Mouse (Mus musculus): Measurements from ENCODE around the gene Gatb. TPM values are rescaled to one million over a fixed set of nuclear protein-coding genes. Genes with fewer than 3 reads are reported as not detected.

Gatb gene
- polyA plus RNA-seq, 1 experiment from 2014 or later: 23.2 TPM

DNA sequence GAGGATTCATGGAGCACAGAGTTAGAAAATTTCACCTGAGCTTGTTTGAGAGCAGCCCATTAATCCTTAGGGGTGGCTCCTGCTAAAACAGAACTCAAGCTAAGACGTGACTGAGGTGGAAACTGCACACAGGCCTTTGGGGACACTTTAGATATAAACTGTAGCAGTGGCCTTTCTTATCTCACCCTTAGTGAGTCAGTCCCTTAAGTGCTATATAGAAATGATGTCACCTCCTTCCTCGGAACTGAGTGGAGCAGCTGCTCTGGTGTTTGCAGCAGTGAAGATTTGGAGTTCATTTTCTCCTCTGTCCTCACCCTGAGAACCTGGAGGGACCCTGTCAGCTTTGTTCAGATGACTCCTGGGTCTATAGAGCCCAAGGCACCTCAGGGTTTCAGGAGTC, 14.8 kb downstream of the Gatb start:
- 85% methylated on average over 2 of the region's 2 CpGs for WGBS
- H3K9me3 ChIP-seq (ENCODE audit: control insufficient read depth, low read length): no peaks in the 10 kb centered on the region
- no peaks in the 10 kb centered on the region for H3K27me3 ChIP-seq (ENCODE audit: control insufficient read depth, insufficient read depth, low read length)
- H3K4me1 ChIP-seq (ENCODE audit: control insufficient read depth, insufficient read depth, low read length): no peaks in the 10 kb centered on the region
- H3K4me3 ChIP-seq (ENCODE audit: low read depth, low read length): no peak overlapping the region
- DNase-seq (ENCODE audit: low spot score, missing footprints): no peak
- H3K27ac ChIP-seq (ENCODE audit: low read depth, low read length): no peak overlapping the region
- H3K36me3 ChIP-seq (ENCODE audit: control insufficient read depth, insufficient read depth, low read length): no peaks in the 10 kb centered on the region; the same call in 1 of the 2 replicates
- no peak overlapping the region for H3K4me2 ChIP-seq
- no peak for ATAC-seq (ENCODE audit: low FRiP score)
- no peak overlapping the region for H3K9ac ChIP-seq (ENCODE audit: low read length)

DNA sequence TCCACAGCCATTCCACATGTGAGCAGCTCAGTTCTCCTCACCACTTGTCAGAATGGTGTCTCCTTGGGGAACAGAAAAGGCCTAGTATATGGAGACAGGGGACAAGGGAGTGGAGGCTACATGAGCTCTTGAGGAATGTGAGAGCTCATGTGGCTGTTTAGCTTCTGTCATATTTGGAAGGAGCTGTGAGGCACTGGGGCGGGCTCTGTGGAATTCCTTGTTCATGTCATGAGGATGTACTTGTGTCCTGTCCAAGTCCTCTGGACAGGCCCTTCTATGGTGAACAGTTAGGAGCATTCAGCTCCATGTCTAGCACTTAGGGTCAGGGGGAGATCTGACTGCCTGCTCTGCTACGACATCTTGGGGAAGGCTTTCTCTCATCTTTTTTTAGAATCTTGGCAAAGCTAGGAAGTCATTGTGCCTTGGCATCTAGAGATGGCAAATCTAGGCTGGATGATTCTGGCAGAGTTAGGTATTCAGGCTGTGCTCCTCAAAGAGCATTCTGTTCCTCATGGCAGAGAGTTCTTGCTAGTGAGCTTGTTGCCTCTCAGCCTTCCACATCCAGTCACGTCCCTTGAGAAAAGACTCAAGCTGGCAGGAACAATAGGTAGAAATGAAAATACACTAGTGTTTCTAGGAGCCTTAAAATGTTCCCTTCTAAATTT, 16.3 kb downstream of the Gatb start:
- H3K4me3 ChIP-seq (ENCODE audit: low read depth, low read length): no peak overlapping the region
- H3K9ac ChIP-seq (ENCODE audit: low read length): no peak overlapping the region
- no peak overlapping the region for H3K4me2 ChIP-seq
- no peak for ATAC-seq (ENCODE audit: low FRiP score)
- H3K27me3 ChIP-seq (ENCODE audit: control insufficient read depth, insufficient read depth, low read length): no peaks in the 10 kb centered on the region
- no peaks in the 10 kb centered on the region for H3K9me3 ChIP-seq (ENCODE audit: control insufficient read depth, low read length)
- no peaks in the 10 kb centered on the region for H3K4me1 ChIP-seq (ENCODE audit: control insufficient read depth, insufficient read depth, low read length)
- H3K36me3 ChIP-seq (ENCODE audit: control insufficient read depth, insufficient read depth, low read length): no peaks in the 10 kb centered on the region; the same call in 1 of the 2 replicates
- 88% methylated on average over 3 of the region's 3 CpGs for WGBS
- no peak for DNase-seq (ENCODE audit: low spot score, missing footprints)
- H3K27ac ChIP-seq (ENCODE audit: low read depth, low read length): no peak overlapping the region

DNA sequence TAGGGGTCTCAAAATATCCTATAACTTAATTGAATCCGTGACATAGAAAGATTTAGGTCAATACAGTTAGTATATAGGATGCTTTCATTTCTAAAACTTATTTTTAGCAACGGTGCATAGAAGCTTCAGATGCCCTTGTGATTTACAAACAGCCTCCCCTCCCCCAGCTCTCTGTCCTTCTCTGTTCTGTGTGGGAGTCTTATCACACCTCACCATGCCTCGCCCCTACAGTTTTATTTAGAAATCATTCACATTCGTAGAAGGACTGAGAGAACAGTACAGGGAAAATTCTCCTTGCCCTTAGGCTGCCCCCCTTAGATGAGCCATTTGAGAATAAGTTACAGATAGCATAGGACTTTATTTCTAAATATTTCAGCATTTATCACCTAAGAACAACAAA, 18.1 kb downstream of the Gatb start:
- no peak overlapping the region for H3K4me3 ChIP-seq (ENCODE audit: low read depth, low read length)
- DNase-seq (ENCODE audit: low spot score, missing footprints) (no peak), ATAC-seq (ENCODE audit: low FRiP score) (no peak)
- WGBS: 77% methylated on average over 4 of the region's 4 CpGs
- H3K36me3 ChIP-seq (ENCODE audit: control insufficient read depth, insufficient read depth, low read length): no peaks in the 10 kb centered on the region; the same call in 1 of the 2 replicates
- H3K9me3 ChIP-seq (ENCODE audit: control insufficient read depth, low read length): no peaks in the 10 kb centered on the region
- no peak overlapping the region for H3K4me2 ChIP-seq
- H3K27ac ChIP-seq (ENCODE audit: low read depth, low read length): no peak overlapping the region
- no peak overlapping the region for H3K9ac ChIP-seq (ENCODE audit: low read length)
- H3K27me3 ChIP-seq (ENCODE audit: control insufficient read depth, insufficient read depth, low read length): no peaks in the 10 kb centered on the region
- no peaks in the 10 kb centered on the region for H3K4me1 ChIP-seq (ENCODE audit: control insufficient read depth, insufficient read depth, low read length)

DNA sequence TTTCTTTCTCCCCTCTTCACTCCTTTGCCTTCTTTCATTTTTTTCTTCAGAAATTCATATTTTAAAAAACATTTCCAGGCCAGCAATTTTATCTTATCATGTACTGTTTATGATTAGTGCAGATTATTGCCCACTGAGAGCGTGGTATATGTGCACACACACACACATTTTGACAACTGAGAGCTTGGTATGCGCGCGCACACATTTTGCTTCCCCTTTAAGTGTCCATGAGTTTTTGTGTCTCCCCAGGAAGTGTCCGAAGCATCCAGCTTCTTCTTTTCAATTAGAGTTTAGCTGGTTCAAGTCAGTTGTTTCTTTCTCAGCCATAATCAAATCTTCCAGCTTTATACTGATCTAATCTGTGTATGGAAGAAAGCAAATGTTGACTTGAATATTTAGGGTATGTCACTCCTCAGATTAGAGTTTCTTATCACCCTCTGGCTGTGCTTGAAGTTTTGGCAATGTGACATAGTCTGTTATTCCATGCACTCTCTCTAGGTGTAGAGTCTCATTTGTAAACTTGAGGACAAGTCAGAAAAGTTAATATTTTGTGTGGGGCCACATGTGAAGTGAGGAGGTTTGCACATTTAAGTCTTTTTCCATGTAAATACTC, 18.8 kb downstream of the Gatb start:
- Histone ChIP-seq H3K9ac (ENCODE audit: low read length) (no peak overlapping the region), H3K36me3 (ENCODE audit: control insufficient read depth, insufficient read depth, low read length) (no peaks in the 10 kb centered on the region; the same call in 1 of the 2 replicates), H3K4me2 (no peak overlapping the region), H3K27ac (ENCODE audit: low read depth, low read length) (no peak overlapping the region), H3K4me1 (ENCODE audit: control insufficient read depth, insufficient read depth, low read length) (no peaks in the 10 kb centered on the region), H3K4me3 (ENCODE audit: low read depth, low read length) (no peak overlapping the region), H3K27me3 (ENCODE audit: control insufficient read depth, insufficient read depth, low read length) (no peaks in the 10 kb centered on the region), H3K9me3 (ENCODE audit: control insufficient read depth, low read length) (no peaks in the 10 kb centered on the region)
- 92% methylated on average over 5 of the region's 5 CpGs for WGBS
- DNase-seq (ENCODE audit: low spot score, missing footprints): no peak
- no peak for ATAC-seq (ENCODE audit: low FRiP score)

DNA sequence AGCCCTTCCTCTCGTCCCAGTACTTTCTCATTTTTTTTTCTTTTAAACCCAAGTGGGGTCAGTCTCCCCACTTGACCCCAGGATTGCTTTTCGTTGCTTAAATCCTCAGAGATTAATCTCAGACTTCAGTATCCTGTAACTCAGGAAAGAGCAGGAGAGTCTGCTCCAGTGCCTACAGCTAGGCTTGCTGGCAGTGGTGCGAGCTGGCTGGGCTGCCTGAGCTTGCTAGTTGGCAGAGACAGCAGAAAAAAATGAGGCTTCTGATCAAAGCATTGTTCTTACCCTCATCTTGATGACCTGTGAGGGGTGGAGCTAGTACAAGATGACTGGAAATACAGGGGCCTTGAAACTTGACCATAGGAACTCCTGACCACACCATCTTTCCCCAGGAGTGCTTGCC, 20.5 kb downstream of the Gatb start:
- Histone ChIP-seq H3K36me3 (ENCODE audit: control insufficient read depth, insufficient read depth, low read length) (no peaks in the 10 kb centered on the region; the same call in 1 of the 2 replicates), H3K4me1 (ENCODE audit: control insufficient read depth, insufficient read depth, low read length) (no peaks in the 10 kb centered on the region), H3K9ac (ENCODE audit: low read length) (no peak overlapping the region), H3K9me3 (ENCODE audit: control insufficient read depth, low read length) (no peaks in the 10 kb centered on the region), H3K27me3 (ENCODE audit: control insufficient read depth, insufficient read depth, low read length) (no peaks in the 10 kb centered on the region), H3K27ac (ENCODE audit: low read depth, low read length) (no peak overlapping the region), H3K4me3 (ENCODE audit: low read depth, low read length) (no peak overlapping the region), H3K4me2 (no peak overlapping the region)
- no peak for DNase-seq (ENCODE audit: low spot score, missing footprints)
- ATAC-seq (ENCODE audit: low FRiP score): no peak
- WGBS: 71% methylated on average over 3 of the region's 3 CpGs

DNA sequence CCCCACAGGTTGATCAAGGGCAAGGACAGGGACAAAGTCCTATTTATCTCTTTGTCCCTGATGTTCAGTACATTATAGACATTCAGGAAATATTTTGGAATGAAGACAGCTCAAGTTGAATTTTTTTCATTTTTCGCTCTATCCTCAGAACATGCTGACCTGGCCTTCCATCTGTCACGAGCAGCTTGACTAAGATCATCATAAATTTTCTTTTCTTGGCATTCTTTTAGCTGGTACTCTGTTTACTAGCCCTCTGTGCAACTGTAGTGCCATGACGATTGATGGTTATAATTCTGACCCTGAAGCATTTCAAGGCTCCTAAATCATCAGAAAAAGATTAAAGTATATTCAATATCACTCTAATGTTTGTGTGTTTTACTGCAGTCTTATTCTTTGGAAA, 25.6 kb downstream of the Gatb start:
- Histone ChIP-seq H3K4me1 (ENCODE audit: control insufficient read depth, insufficient read depth, low read length) (no peaks in the 10 kb centered on the region), H3K27ac (ENCODE audit: low read depth, low read length) (no peak overlapping the region), H3K27me3 (ENCODE audit: control insufficient read depth, insufficient read depth, low read length) (no peaks in the 10 kb centered on the region), H3K4me3 (ENCODE audit: low read depth, low read length) (no peak overlapping the region), H3K9me3 (ENCODE audit: control insufficient read depth, low read length) (no peaks in the 10 kb centered on the region), H3K9ac (ENCODE audit: low read length) (no peak overlapping the region), H3K4me2 (no peak overlapping the region), H3K36me3 (ENCODE audit: control insufficient read depth, insufficient read depth, low read length) (no peaks in the 10 kb centered on the region)
- WGBS: 87% methylated on average over 3 of the region's 3 CpGs
- DNase-seq (ENCODE audit: low spot score, missing footprints): no peak
- no peak for ATAC-seq (ENCODE audit: low FRiP score)

DNA sequence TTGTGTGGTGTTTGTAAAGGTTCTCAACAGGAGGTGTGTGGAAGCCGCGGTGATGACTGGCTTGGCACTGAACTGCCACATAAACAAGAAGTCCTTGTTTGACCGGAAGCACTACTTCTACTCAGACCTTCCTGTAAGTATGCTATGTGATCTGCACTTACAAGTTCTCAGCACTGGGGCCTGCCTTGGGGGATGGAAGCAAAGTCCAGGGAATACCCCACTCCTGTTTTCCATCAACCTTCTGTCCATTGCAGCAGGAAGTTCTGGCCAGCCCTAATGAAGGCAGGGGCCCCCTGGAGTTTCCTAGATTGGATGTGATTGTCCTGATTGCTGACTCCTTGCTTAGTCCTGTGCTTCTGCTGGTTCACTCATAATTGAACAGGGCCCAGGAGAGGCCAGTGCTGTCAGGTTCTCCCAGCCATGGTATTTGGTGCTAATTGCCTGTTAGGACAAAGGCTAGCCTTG, 28.0 kb downstream of the Gatb start:
- DNase-seq (ENCODE audit: low spot score, missing footprints) (no peak), ATAC-seq (ENCODE audit: low FRiP score) (no peak)
- H3K36me3 ChIP-seq (ENCODE audit: control insufficient read depth, insufficient read depth, low read length): no peaks in the 10 kb centered on the region
- H3K27me3 ChIP-seq (ENCODE audit: control insufficient read depth, insufficient read depth, low read length): no peaks in the 10 kb centered on the region
- H3K9ac ChIP-seq (ENCODE audit: low read length): no peak overlapping the region
- H3K4me1 ChIP-seq (ENCODE audit: control insufficient read depth, insufficient read depth, low read length): no peaks in the 10 kb centered on the region
- H3K27ac ChIP-seq (ENCODE audit: low read depth, low read length): no peak overlapping the region
- no peak overlapping the region for H3K4me2 ChIP-seq
- H3K9me3 ChIP-seq (ENCODE audit: control insufficient read depth, low read length): no peaks in the 10 kb centered on the region
- H3K4me3 ChIP-seq (ENCODE audit: low read depth, low read length): no peak overlapping the region
- 64% methylated on average over 3 of the region's 3 CpGs for WGBS

DNA sequence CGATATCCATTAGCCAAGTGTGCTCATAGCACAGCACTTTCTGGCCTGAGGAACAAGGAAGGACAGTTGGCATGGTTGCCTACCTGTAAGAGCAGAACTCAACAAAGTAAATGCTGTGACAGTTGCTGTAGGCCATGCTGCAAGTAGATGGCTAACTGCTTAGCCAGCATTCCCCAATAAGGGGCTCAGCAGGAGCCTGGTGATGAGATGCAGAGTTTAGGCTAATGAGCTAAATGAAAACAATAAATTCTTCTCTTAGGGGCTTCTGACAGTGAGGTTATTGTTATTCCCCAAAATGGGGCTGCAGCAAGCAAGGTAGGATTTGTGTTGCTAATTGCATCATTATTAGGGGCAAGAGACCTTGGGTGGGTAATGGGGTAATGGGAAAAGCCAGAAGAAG, 29.9 kb downstream of the Gatb start:
- no peak overlapping the region for H3K27ac ChIP-seq (ENCODE audit: low read depth, low read length)
- WGBS: 90% methylated on average over 1 of the region's 1 CpGs

DNA sequence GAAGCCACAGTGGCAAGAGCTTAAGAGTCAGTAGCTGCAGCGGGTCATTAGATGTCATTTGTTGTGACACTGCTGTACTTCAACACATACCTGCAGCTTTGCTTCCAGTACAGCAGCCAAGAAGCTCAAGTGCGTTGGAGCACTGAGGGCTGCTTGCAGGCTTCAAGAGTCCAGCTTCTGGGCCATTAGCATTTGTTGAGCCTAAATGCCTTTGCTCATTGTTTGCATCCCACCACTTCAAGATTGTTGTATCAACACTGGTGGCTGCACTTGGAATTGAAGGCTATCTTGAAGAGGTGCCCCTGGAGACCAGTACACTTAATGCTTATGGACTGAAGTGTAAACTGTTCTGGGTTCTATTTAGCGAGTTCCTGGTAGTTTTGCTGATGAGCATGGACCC, 33.0 kb downstream of the Gatb start:
- DNase-seq (ENCODE audit: low spot score, missing footprints) (no peak), ATAC-seq (ENCODE audit: low FRiP score) (no peak)
- H3K27me3 ChIP-seq (ENCODE audit: control insufficient read depth, insufficient read depth, low read length): no peaks in the 10 kb centered on the region
- H3K4me2 ChIP-seq: no peak overlapping the region
- no peaks in the 10 kb centered on the region for H3K36me3 ChIP-seq (ENCODE audit: control insufficient read depth, insufficient read depth, low read length)
- no peak overlapping the region for H3K27ac ChIP-seq (ENCODE audit: low read depth, low read length)
- WGBS: 87% methylated on average over 3 of the region's 3 CpGs
- H3K4me3 ChIP-seq (ENCODE audit: low read depth, low read length): no peak overlapping the region
- H3K4me1 ChIP-seq (ENCODE audit: control insufficient read depth, insufficient read depth, low read length): no peaks in the 10 kb centered on the region
- H3K9me3 ChIP-seq (ENCODE audit: control insufficient read depth, low read length): no peaks in the 10 kb centered on the region
- no peak overlapping the region for H3K9ac ChIP-seq (ENCODE audit: low read length)

More for the DNA sequence above, 29.9 kb downstream of the Gatb start:
- H3K27me3 ChIP-seq (ENCODE audit: control insufficient read depth, insufficient read depth, low read length): no peaks in the 10 kb centered on the region
- no peak overlapping the region for H3K4me2 ChIP-seq
- H3K9ac ChIP-seq (ENCODE audit: low read length): no peak overlapping the region
- no peak overlapping the region for H3K4me3 ChIP-seq (ENCODE audit: low read depth, low read length)
- ATAC-seq (ENCODE audit: low FRiP score) (no peak), DNase-seq (ENCODE audit: low spot score, missing footprints) (no peak)
- H3K9me3 ChIP-seq (ENCODE audit: control insufficient read depth, low read length): no peaks in the 10 kb centered on the region
- no peaks in the 10 kb centered on the region for H3K4me1 ChIP-seq (ENCODE audit: control insufficient read depth, insufficient read depth, low read length)
- H3K36me3 ChIP-seq (ENCODE audit: control insufficient read depth, insufficient read depth, low read length): no peaks in the 10 kb centered on the region
